Mouse (Mus musculus): ENCODE data around the gene Khk. TPM values are rescaled to one million over a fixed set of nuclear protein-coding genes. Genes with fewer than 3 reads are reported as not detected.

Khk gene
- polyA plus RNA-seq, 1 experiment from 2014 or later: 32.5 TPM

DNA sequence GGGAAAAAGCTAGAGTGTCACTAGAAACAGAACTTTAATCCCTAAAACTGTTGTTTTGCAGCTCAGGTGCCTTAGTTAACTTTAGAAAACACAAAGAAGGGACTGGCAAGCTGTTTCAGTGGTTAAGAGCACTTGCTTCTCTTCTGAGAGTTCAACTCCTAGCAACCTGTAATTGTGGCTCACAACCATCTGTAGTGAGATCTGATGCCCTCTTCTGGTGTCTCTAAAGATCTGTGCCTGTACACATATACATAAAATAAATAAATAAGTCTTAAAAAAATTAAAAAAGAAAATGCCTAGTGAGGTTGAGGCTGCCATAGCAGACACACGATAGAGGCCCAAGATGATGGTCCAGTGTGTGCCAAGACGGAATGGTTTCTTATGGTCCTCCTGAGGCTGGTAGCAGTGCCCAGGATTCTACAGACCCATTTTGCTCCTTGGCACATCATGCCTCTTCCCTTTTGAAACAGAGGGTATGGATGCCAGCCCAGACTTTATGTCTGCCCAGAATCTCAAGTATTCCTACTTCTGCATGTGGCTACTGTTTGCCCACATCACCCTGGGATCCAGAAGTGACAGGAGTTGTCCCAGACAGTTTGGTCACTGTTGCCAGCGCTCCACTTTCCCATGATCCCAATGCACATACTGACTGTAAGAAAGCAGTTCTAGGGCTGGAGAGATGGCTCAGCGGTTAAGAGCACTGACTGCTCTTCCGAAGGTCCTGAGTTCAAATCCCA is 13.7 kb downstream of the Khk start:
- peak; percentile 21 for DNase-seq (ENCODE audit: low spot score)

DNA sequence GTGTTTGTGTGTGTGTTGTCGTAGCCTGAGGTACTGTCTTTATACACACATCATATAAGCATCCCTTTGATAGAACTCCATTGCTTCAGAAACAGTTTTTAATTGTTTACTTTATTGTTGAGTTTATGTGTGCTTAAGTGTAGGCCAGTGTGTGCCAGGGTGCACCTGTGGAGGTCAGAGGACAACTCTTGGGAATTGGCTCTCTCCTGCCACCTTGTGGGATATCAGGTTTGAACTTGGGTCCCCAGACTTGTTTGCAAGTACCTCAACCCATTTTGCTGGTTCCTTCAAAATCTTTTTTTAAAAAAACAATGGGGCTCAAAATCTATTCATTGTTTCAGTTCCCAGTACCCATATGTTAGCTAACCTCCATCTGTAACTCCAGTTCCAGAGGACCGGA is 21.8 kb downstream of the Khk start:
- peak; percentile 59 for DNase-seq (ENCODE audit: low spot score)

GRCm38 (mm10) chr5:30944344-30944743 is 23.1 kb downstream of the Khk start:
- no peak for DNase-seq (ENCODE audit: low spot score)

DNA sequence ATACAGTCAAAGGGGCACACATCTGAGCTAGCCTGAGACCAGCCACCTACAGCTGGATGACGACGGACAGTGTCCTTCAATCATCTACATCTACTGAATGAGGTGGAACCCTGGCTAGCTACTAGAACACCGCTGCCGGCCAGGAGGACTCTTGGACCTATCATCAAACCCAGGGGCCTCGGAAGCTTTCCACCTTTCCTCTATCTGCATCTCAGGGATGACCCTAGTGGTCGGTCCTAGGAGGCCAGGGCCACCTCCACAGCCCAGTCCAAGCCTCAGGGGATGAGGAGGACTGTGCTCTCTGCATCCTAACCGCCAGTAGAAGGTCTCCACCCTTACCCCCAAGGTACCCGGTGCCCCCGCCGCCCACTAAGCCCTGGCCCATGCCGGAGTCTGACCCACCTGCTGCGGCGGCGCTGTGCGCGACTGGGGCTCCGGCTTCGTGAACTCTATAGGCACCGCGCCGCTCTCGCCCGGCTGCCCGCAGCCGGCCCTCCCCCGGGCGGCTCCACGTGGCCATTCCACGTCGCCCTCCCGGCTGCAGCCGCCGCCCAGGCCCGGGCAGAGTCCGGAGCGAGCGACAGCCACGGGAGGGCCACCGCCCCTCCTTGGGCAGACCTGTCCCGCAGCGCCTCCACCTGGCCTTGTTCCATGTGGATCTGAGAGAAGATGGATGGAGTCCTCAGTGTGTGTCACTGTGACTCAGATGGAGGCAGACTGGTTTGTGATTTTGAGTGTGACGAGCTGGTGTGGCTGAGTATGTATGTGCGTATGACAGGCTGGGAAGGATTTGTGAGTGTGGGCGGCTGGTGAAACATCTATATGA is 23.9 kb downstream of the Khk start, which contains the start of gene Cgref1:
Cgref1 (minus strand) TSS at position 636 of the 826 bp plus-strand sequence.
- DNase-seq (ENCODE audit: low spot score): peak; percentile 25

- DNase-seq (ENCODE audit: low spot score): no peak
These were observed 27.4 kb downstream of the Khk start for GRCm38 (mm10) chr5:30948620-30949019.

DNA sequence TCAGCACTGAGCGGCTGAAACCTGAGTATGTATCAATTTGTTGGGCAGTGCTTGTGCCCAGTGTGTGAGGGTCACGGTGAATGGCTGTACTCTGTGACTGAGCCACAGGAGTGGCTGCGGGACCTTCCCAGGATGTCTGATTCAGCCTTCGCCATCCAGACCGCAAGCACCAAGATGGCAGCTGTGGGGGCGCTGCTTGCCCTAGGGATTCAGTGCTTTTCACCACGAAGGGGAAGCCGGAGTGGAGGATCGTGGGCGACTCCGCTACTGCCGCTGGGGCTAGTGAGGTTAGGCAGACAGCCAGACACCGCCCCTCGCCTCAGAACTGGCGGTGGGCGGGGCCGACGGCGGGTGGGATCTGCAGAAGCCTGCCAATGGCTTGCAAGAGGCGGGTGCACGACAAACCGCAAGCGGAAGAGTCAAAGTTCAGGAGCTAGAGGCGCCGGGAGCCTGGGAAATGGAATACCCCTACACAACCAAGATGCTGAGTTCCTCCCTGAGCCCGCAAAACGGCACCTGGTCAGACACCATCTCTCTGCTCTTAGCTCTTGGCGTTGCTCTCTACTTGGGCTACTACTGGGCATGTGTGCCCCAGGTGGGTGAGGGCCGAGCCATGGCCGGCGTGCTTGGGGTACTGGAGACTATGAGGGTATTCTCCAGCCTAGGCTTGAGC is 28.6 kb downstream of the Khk start:
- peak; percentile 94 for DNase-seq (ENCODE audit: low spot score)

GRCm38 (mm10) chr5:30950451-30950850 is 29.2 kb downstream of the Khk start:
- DNase-seq (ENCODE audit: low spot score): no peak

DNA sequence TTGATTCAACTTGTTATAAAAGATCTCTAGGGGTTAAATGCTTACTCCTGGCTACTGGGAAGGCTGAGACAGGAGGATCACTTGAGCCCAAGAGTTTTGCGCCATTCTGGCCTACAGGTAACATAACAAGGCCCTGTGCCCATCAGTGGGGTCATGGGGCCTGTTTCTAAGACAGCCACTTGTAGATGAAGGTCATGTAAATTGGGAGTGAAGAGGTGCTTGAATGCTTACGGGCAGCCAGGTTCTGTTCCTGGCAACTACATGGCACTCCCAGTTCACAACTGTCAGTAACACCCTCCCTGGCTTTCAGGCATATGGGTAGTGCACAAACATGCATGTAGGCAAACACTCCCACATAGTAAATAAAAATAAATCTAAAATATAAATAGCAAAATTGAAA is 29.7 kb downstream of the Khk start:
- DNase-seq (ENCODE audit: low spot score): no peak

- no peak for DNase-seq (ENCODE audit: low spot score)
These were observed 30.5 kb downstream of the Khk start for GRCm38 (mm10) chr5:30951706-30952105.

DNA sequence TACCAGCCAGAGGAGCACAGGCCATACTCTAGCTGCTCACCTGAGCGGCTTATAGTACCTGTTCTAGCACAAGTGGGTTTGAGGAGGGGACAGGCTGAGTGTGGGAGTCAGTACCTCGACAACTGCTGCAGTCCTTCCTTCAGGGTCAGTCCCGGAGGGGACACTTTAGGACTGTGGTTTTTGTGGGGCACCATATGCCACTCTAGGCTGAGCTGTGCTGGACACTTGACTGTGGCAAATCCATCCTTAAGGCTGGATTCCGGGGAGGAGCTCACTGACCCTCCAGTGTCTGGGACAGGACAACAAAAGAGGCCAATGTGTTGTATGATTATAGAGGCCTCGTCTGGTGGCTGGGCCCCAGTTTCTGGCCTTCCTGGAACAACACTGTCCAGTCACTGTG is 31.3 kb downstream of the Khk start:
- no peak for DNase-seq (ENCODE audit: low spot score)

DNA sequence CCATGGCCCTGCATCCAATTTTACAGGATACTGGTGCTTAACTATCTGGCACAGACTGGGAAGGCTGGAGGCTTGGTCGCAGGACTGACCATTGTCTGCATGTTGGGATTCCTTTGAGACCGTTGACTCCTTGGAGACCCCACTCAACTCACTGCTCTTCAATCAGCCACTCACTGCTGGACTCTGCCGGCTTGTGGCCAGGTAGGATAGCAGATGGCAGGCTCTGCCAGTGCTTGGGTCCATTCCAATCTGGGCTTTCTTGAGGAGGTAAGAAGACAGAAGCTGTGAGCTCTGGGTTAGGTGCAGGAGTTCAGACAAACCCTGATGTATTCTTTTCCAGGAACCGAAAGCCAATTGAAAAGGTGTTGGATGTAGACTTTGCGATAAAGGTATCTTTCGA is 32.8 kb downstream of the Khk start:
- DNase-seq (ENCODE audit: low spot score): no peak

DNA sequence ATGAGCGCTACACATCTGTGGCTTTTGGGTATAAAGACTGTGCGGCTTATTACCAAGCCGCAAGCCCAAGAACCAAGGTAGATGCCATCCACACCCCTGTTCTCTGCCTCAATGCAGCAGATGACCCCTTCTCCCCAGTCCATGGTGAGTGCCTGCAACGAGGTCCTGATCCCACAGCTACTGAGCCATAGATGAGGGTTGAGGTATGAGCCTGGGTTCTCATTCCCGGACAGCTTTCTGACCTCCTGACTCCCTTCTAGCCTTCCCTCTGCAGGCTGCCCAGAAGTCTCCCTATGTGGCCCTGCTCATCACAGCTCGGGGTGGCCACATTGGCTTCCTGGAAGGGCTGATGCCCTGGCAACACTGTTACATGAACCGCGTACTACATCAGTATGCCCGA is 33.3 kb downstream of the Khk start:
- DNase-seq (ENCODE audit: low spot score): no peak

DNA sequence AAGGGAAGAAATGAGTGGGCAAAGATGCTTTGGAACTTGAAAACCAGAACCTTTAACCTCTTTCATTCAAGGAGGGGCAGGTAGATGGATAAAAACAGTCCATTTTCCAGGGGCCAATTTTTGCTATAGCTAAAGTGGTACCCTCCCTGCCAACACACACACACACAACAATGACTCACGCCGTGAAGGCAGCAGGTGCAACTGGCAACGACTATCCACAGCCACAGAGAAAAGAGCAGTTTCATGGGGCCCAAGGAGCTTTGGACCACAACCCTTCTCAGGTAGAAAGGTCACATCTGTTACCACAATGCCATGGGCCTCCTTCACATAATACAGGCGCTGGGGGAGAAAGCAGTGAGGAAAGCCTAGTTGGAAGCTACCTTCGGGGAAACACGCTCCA is 34.5 kb downstream of the Khk start:
- no peak for DNase-seq (ENCODE audit: low spot score)

- DNase-seq (ENCODE audit: low spot score): no peak
These were observed 36.7 kb downstream of the Khk start for GRCm38 (mm10) chr5:30957891-30958290.

DNA sequence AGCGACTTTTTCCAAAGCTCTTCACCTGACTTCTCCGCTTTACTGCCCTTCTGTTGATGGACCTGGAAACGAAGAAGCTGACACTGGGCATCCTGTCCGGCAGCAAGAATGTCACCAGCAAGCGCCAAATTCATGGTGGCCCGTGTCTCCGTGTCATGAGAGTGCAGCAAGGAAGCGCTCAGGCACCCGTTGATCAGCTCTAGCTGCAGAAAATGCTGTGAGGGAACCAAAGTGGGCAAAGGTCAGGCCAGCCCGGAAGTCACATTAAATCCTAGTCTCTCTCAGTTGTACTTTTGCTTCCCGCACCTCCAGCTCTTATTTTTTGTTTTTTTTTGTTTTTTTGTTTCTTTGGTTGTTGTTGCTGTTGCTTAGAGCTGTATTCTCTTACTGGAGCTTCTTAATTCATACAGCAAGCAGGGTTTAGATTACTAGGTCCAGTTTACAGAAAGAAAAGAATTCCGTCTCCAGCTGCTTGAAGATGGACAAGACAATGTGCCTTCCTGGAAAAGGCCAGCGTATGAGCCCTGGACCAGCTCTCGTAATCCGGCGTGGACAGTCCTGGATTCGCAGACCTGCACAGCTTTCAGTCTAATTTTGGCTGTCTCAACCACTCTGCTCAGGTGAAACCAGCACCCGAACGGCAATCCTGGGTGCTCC is 38.1 kb downstream of the Khk start:
- no peak for DNase-seq (ENCODE audit: low spot score)

- peak; percentile 99 for DNase-seq (ENCODE audit: low spot score)
These were observed 38.8 kb downstream of the Khk start, which contains the start of gene Preb for GRCm38 (mm10) chr5:30959966-30960501. Gene Preb (minus strand): TSS chr5:30960361.

GRCm38 (mm10) chr5:30960814-30961213 is 39.6 kb downstream of the Khk start:
- DNase-seq (ENCODE audit: low spot score): no peak

DNA sequence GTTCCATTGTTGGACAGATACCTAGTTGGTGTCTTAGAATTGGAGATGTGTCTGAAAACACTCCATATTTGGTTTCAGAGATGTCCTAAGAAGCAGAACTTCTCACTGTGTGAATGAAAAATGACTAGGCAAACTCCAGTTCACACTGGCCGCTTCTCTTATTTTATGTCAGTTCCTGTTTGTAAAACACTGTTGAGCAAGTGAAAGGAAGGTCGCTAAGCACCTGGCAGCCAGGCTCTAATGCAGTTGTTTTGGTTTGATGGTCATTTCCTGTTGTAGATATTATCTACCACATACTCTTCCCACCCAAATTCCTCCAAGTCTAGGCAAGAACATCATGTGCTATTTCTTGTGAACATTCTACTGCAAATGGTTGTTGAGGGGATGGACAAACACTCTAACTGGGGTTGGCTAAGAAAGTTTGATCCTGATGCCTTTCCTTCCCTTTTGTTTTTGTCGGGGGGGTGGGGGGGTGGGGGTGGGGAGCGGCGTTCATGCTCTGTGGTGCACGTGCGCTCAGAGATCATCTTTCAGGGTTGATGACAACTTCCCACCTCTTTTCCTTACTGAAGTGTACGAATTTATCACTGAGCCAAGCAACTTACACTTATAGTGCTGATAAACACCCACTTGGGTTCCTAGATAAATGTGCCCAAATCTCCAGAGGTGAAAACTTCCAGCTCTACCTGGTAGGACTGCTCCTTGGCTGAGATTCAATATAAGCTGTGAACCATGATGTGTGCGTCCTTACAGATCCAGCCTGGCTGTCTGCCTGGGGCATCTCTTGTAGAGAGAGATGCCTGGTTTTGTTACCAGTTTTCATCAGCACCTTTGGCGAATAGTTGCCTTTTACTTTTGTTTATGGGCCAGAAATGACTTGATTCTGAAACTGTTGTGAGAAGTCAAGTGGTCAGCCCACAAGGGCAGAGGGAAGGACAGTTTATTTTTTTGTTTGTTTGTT is 40.6 kb downstream of the Khk start:
- DNase-seq (ENCODE audit: low spot score): peak; percentile 66

- no peak for DNase-seq (ENCODE audit: low spot score)
These were observed 42.7 kb downstream of the Khk start for GRCm38 (mm10) chr5:30963916-30964315.

DNA sequence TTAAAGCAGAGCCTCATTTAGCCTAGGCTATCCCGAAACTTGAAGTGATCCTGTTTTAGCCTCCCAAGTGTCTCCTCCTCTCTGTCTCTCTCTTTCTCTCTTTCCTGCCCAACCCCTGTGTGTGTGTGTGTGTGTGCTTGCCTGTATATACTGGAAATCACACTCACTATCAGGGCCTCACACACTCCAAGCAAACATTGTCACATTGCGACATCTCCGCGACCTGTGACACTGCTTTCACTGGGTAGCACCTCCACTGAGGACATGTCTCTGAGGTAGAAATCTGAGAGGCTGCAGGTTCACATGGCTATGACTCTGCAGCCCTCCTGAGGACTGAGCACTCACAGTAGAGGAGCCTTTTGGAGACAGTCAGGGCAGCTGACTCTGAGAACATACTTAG is 45.0 kb downstream of the Khk start:
- no peak for DNase-seq (ENCODE audit: low spot score)
